Mouse (Mus musculus): Measurements from ENCODE around the gene Tbx6.

Gene Tbx6

DNA sequence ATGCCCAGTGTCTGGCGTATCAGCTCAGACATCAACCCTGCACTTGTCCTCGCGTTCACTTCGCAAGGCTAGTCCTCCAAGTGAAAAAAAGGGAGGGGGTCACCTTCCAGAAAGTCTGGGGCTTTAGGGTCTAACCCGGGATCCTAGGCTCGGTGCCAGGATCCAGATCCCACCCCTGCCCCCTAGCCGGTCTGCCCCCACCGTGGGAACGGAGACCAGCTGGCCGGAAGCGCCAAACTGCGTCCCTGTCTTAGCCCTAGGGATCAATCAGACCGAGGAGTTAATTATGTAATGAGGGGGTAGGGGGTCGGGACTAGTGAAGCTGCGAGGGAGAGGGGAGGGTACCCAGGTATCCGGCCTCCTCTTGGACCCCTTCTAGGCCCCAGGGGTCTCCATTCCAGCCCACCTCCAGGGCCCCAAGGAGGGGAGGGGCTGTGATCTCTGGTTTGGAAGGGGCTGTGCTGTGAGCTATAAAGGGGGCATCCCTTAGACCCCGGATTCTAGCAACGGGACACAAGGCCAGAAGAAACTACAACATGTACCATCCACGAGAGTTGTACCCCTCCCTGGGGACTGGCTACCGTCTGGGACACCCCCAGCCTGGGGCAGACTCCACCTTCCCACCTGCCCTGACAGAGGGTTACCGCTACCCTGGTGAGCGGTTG is at the start of gene Tbx6:
TSS of gene Tbx6 (plus strand) at position 513 of the 665 bp plus-strand sequence.
- no peak for DNase-seq

DNA sequence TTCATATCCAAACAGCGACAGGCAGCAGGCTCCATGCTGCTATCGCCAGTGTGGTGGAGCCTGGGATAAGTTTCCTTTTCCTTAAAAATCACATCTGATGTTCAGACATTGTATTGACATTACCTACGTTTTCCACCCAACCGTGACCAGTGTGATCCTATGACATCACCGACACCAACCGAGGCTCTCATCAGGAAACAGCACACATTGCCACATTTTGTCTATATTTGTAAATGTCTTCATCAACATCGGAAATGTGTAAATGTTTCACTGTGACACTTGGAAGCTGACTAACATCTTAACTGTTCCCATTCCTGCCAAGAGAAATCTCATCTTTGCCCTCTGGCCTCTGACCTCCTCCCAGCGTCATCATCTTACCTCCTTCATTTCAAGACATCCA is 45.2 kb upstream of the Tbx6 start:
- no peak for DNase-seq

DNA sequence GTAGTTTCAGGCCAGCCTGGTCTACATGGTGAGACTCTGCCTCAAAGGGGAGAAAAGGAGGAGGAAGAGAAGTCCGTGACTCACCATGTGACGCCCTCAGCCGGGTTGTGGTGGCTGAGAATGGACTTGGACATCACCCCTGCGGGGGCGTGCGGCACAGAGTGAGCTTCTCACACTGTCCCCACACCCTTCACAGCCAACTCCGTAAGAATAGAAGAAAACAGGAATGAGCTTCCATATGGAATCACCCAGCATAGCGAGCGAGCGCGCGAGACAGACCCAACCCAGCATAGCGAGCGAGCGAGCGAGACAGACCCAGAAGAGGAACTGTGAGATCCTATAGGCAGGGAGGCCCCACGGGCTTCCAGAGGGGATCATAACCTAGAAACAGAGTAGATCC is 41.7 kb upstream of the Tbx6 start:
- no peak for DNase-seq

DNA sequence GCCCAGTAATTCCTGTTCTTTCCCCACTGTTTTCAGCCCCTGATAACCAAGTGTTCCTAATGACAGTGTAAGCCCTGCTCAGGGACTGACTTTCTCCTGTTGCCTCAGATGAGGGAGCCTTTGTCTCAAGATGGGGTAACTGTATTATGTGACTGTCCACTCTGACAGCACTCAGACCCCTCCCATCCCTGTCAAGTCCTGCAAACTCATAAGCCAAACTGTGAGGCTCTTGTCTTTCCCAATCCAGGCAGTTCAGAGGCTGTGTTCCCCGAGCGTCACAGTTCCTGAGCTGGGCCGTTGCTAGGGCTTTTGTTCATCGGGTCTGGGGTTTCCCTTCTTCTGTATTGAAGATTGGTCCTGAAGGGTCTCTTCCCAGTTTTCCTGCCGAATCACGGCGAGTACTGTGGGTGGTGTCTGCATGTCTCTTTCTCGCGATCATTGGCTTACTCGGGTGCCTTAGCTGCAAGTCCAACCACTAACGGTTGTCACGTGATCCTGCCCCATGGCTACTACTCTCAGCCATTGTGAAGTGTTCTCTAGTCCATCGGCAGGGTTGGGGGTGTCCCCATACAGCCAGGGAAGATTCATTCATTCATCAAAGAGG is 41.0 kb upstream of the Tbx6 start:
- no peak for DNase-seq

DNA sequence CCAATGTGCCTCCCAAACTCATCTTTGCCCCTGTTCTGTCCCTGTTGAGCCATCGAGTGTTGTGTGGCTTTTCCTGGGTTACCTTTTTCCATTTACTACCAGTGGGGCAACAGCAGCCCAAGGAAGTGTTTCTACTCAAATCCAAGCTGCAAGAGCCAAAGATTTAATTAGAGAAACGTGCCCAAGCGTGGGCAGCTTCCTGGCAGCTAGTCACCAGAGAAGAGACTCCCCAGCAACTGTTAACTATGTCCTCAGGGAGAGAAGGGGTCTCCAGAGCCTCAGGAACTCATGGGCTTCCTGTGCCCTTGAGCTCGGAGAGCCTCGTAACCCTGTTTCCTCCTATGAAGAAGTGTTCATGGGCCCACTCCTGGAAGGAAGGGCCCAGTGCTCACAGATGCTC is 40.3 kb upstream of the Tbx6 start:
- DNase-seq: no peak

DNA sequence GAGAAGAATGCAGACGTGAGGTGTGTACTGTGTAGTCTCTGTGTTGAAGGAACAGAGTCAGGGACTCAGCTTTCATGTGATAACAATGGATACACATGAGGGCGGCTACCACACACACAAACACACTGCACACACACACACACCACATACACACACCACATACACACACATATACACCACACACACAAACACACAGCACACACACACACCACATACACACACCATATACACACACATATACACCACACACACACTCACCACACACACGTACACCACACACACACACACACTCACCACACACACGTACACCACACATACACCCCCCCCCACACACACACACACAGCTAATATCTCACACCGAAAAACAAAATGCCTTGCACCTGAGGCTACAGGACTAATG is 39.8 kb upstream of the Tbx6 start:
- DNase-seq: no peak

DNA sequence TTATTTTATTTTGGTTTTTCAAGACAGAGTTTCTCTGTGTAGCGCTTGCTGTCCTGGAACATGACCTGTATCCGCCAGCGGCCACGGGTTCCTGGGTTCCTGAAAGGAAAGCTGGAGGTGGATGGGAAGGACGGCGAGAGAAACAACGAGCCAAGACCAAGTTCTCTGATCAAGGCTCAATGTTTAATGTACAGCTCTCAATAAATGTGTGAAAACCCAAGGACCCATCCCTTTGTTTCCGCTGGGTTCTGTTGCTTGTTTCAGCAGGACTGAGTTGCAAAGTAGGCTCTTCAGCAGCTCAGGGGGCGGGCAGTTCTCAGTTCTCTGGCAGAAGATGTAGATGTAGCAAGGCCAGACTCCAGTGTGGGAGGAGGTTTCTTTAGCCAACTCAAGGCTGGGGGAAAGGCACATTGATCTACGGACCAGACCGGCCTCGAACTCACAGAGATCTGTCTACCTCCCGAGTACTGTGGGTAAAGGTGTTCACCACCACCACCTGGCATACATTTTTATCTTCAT is 39.3 kb upstream of the Tbx6 start:
- DNase-seq: no peak

DNA sequence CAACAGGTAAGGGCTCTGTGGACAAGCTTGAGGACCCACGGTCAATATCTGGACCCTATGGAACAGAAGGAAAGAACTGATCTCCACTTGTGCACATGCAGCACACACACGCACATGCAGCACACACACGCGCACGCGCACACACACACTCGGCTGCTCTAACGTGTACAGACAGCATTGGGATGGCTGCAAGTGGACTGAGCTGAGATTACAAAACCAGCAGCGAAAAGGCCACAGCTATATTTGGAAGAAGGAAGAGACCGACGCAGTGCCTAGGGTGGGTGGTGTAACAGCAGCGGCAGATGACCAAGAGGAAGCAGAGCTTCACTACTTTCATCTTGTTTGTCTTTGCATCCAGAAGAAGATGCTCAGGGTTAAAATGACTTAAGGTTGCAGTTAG is 35.2 kb upstream of the Tbx6 start:
- peak; percentile 75 for DNase-seq

DNA sequence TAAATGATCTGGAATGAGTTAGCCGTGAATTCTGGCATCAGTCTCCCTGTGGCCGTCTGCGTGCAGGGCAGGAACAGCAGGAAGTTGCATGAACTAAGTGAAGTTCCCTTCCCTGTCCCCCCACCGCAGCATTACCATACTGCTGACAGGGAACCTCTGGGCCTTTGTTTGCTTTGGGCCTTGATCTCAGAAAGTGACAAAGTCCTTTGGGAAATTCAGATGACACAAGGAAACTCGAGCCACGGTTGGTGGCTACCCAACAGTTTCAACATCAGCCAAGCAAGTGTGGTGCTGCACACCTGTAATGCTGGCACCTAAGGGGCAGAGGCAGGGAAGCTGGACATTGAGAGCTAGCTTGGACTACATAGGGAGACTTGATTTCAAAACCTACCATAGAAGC is 34.5 kb upstream of the Tbx6 start:
- DNase-seq: peak; percentile 72

DNA sequence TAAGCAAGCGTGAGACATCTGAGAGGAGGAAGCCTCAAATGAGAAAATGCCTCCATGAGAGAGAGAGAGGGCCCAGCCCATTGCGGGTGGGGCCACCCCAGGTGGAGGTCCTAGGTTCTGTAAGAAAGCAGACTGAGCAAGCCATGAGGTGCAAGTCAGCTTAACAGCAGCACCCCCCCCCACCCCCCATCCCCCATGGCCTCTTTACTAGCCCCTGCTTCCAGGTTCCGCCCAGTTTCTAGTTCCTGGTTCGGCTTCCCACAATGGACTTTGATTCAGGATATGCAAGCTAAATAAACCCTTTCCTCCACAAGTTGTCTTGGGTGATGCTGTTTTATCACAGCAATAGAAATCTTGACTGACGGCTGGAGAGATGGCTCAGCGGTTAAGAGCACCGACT is 32.5 kb upstream of the Tbx6 start:
- no peak for DNase-seq

DNA sequence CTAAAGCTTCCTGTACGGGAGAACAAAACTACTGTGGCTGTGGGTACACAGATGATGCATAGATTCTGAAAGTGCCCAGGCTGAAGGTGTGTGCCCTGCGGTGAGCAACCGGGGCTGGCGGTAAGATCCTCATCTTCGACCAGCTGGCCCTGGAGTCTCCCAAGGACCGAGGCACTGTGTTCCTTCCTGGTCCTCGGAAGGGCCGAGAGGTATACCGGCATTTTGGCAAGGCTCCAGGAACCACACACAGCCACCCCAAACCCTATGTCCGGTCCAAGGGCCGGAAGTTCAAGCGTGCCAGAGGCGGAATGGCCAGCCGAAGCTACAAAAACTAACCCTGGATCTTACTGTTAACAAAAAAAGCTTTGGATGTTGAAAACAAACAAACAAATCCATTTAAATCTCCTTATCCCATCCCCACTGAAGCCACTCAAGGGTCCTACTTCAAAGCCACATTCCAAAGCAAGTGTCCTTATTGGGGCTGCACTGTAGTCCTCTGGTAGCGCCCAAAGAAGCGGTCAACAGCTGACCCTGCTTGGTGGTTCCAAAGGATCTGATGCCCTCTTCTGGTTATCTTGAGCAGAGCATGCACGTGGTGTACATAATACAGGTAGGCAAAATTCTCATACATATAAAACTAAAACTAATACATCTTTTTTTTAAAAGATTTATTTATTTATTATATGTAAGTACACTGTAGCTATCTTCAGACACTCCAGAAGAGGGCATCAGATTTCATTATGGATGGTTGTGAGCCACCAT is 31.5 kb upstream of the Tbx6 start:
- no peak for DNase-seq

DNA sequence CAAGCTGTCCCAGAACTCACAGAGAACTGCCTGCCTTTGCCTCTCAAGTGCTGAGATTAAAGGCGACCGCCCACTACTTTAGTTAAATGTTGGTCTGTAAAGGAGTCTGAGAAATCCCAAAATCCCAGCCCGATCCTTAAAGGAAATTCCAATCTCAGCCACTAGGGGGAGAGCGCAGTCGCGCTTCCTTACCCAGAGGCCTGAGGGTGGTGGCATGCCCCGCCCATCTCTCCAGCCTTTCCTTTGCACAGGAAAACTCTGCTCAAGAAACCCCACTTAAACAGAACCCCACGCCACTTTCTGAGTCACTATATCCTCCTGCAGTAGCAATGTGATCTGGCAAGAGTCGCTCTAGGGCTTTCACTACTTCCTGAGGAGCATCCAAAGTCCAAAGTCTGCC is 26.4 kb upstream of the Tbx6 start:
- peak; percentile 70 for DNase-seq

DNA sequence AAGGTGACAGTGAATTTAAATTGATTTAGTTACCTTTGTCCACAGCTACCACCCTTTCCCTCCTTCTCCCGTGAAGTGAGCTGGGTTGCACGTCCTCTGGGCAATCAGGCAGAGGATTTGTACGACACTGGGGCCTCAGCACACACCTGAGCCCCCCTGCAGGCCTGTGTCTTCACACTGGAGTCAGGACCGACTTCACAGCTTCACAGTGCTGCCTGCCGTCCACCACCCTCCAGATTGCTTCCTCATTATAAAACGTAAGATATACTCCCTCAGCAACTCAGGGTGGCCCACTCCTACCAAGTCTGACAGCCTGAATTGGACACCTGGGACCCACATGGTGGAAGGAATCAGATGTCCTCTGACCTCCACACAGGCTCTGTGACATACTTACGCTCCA is 22.7 kb upstream of the Tbx6 start:
- no peak for DNase-seq

DNA sequence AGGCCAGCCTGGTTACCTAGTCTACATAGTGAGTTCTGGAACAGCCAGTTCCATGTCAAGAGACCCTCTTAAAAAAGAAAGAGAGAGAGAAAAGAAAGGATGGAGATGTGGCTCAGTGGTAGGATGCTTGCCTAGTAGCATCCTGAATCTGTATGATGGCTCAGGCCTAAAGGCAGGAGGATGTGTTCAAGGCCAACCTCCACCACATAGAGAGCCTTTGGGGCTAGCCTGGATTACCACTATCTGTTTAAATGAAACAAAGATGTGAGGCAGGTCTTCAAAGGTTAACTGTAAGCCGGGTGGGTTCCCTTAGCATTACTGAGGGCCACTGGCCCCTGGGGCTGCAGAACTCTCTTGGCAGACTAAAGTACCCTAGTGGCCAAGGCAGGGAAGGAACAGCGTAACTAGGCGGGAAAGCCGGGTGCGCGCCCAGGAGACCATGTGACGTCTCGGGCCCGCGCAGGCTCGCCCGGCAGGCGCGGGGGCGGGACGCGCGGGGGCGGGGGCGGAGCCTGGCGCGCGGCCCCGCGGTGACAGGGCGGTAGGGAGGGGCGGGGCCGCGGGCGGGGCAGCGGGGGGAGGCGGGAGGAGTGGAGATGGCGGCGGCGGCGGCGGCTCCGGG is 22.1 kb upstream of the Tbx6 start, which contains the start of gene Mapk3:
TSS of gene Mapk3 (plus strand) at position 552 of the 622 bp plus-strand sequence.
- DNase-seq: peak; percentile 93

DNA sequence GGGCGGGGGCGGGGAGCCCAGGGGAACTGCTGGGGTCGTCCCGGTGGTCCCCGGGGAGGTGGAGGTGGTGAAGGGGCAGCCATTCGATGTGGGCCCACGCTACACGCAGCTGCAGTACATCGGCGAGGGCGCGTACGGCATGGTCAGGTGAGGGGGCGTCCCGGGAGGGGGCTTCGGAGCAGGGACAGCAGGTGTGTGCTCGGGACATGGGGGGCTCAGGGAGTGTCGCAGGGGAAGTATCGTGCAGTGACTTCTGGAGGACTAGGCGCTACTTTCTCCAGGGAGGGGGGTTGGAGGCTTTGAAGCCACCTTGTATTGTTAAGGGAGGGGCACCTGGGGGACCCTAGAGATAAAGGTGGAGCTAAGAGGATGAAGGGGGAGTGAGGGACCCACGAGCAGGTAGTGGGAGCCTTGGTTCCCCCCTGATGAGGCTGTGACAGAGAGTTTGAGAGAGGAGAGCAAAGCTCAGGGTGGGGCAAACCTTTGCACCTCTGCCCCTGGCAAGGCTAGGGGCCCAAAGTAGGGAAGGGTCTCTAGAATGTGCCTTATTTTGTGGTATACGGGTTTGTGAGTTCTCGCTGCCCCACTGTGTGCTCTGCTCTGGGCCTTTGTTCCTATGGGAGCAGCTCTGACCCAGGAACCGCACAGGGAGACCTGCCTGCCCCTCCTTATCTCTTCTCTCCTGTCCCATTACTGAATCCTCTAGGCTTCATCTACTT is 21.5 kb upstream of the Tbx6 start:
- DNase-seq: no peak

DNA sequence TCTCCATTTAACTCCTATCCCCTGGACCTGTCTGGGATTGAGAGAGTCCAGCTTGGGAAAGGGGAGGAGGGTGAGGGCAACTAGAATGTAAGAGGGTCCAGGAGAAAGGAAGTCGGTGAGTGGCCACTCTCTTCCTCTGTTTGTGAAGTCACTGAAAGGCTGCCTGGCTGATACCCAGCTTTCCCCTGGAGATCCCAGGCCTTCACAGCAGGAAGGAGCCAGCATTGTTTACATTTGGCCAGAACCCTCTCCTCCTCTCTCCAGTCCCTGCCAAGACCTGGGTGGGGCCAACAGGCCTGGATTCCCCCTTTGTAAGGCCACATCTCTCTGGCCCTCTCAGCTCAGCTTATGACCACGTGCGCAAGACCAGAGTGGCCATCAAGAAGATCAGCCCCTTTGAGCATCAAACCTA is 20.9 kb upstream of the Tbx6 start:
- peak; percentile 65 for DNase-seq

DNA sequence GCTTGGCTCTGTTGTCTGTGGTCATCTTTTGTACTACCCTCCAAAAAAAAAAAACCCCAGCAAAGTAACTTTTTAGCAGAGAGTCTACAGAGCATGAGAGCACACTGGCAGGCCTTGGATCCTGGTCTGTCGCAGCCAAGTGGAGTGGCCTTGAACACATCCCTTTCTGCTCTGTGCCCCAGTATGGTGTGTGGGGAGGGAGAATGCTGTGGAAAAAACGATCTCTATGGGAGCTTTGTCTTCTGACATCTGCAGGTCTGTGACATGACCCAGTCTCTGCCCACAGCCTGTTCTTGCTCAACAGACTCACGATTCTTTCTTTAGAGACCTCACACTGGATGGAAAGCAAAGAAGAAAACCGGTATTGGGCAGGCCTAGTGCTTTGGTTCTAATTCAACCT is 20.3 kb upstream of the Tbx6 start:
- DNase-seq: no peak

DNA sequence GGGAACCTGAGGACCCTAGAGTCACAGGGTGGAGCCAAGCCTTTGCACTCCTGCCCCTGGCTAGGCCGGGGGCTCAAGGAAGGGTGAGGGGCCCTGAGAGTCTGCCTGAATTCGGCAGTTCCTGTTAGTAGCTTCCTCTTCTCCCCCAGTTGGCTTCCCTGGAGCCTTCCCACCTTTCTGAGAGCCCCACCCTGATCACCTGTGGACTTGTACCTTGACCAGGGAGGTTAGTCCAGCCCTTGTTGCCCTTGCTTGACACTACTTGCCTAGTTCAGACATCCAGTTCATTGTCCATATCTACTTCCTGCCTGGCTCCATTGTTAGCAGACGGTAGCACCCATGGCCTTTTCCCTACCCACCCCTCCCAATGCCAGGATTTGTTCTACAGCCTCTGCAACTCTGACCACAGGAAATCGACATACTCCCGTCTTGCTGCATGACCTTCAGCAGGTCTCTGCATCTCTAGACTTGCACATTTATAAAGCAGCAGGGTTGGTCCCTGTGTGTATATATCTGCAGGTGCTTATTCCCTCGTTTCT is 19.7 kb upstream of the Tbx6 start:
- no peak for DNase-seq

DNA sequence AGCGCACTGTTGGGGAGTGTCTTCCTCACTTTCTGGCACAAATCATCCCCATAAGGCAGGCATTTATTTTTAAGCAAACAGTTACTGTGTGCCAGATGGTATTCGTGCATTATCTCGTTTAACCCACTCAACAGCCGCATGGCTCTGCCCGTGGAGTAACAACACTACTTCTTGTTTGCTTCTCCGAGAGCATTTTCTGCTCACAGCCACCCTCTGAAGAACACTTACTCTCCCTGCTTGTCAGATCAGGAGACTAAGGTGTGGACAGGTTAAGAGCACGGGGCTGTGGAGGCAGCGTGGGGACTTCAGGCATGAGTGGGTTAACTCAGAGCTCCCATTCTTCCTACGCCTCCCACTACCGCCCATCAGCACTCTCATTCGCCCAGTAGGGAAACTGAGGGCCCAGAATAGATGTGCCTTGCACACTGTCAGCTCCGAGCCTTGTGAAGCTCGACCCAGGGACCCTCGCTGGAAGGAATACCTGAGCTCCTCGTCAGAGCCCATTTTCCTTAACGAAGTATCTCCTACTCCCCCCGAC is 18.7 kb upstream of the Tbx6 start:
- DNase-seq: peak; percentile 84

DNA sequence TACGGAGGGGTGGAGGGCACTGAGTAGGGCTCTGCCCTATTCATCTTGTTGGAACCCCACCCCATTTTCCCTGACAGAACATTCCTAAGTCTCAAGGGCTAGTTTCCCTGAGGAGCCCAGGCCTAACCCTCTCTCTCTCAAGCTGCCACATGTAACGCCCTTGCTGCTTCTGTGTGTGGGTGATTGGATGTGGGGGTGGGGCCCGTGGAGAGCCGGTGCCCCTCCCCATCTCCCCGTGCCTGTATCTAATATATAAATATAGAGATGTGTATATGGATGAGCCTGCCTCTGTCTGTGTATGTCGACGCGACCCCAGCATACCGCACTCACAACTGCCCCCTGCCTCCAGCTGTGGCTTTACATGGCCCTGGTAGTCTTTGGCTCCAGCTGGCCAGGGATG is 15.7 kb upstream of the Tbx6 start:
- no peak for DNase-seq

DNA sequence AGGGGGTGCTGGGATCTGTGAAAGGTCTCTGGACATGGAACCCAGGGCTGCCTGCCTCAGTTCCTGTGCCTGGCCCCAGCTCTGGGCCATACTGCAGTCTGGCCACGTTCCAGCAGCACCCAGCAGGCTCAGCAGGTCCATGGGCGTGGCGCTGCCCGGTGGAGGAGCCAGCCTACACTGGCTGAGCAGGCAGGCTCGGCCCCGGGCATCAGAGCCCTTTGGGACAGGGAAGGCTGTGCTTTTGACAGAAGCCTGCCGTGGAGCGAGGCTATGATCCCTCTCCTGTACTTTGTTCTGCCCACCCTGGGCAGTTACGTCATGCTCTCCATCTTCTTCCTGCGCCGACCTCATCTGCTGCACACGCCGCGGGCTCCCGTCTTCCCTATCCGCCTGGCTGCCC is 15.1 kb upstream of the Tbx6 start, which contains the start of gene Gdpd3:
TSS of gene Gdpd3 (plus strand) at position 134 of the 400 bp plus-strand sequence.
- DNase-seq: no peak

DNA sequence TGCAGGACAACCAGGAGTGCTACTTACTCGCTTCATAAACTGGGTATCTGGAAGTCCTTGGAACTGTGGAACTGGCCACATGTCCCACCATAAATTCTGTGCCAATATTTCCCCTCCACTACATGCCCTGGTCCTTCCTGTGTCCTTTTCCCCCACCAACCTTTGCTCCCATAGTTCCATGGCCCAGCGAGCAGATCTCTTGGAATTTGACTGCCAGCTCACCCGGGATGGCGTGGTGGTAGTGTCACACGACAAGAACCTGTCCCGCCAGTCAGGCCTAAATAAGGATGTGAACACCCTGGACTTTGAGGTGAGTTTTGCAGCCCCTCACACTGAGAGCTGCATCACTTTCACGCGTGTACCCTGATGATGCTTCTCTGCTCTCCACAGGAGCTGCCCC is 14.3 kb upstream of the Tbx6 start:
- DNase-seq: no peak

Measured in layer of hippocampus, adult 9-11 months (tissue).